Mouse (Mus musculus) cerebellum, adult 2 months (tissue): ENCODE data around the gene Cgas.

Source experiments
- CTCF ChIP-seq: fragments of 200-500 bp; IDR thresholded peaks from 2 replicates; pipeline ENCODE4 v1.5.1; 2011; ENCODE audit warnings: low read depth, mild to moderate bottlenecking, control low read depth, low read length, moderate library complexity, borderline replicate concordance; ENCODE audit not compliant: insufficient read depth
- POLR2A ChIP-seq: fragments of 200-500 bp; IDR thresholded peaks from 2 replicates; pipeline ENCODE4 v1.6.1; 2011; ENCODE audit warnings: low read length, control low read depth, borderline replicate concordance; ENCODE audit not compliant: insufficient read depth

GRCm38 (mm10) chr9:78430486-78430885 is 12.6 kb downstream of the Cgas start:
- TF ChIP-seq POLR2A (no peak), CTCF (no peak)
